Mouse (Mus musculus): Measurements from ENCODE around the gene Olfr986.
"Not testable (repeated sequence)": the region's sequence is repeated elsewhere in the genome, so short reads cannot be mapped to it uniquely, and the experiment has no call there.

The Olfr986 gene

DNA sequence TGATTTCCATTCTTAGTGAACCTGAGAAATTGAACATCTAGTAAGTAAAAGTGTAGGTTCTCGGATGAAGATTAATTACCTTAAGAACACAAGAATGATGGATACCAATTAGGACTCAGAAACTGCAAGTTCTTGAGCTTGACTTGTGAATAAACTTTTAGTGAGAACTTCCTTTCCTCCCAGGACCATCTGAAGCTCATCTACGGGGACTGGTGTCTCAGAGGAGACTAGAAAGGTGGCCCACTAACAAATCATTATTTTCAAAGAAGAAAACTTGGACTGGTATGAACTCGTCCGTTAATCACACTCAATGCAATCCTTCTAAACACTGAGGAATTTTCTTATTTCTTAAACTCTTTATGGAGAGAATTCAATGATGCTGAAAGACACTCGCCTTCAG lies at the start of gene Olfr986:
Gene Olfr986 (plus strand): TSS at position 301 of the 400 bp plus-strand sequence.
- no peak for DNase-seq (ENCODE audit: low read depth, low spot score)

DNA sequence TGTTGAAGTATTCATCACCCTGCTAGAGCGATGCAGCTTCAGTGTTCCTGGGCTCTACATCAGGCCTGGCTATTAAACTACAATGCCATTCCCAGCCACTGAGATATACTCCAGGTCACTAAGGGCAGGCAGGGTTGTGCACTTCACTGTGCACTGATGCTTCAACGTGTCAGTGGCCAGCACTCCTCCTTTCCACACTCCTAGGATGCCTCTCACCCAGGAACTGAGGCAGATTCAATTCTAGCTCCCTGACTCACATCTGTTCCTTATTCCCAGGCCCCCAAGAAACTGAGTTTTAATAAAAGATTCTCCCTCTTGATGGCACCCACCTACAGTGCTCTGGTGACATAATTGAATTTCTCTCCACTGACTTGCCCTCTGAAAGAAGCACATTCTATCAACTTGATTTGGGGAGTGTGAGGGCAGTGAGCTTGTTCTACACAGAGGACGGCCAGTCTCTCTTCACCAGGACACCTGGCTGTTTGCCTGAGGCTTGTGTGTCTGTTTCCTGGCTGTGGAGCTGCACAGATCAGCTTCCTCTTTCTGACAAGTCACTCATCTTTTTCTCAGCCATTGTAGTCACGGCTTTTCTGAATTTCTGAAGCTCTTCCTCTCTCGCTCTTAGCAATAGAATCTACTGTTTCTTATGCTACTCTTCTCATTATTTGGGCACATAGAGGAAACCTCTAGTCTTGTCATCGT lies 43.6 kb upstream of the Olfr986 start:
- no peak for DNase-seq (ENCODE audit: low read depth, low spot score)

DNA sequence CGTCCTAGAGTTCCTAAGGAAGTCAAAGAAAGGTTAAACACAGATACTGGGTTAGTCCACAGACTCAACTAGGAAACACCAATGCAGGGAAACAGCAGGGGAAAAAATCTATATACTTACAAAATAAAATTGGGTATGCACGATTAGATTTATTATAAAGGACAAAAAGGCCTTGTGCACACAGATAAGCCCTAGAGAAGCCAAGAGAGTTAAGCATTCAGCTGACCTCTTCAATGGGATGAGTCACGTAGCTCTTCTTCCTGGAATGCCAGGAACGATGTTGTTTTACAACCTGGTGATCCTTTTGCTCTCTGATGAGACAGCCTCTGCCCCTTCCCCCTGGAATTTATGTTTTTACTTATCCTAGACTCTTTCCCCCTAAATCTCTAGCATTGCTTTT lies 41.2 kb upstream of the Olfr986 start:
- no peak for DNase-seq (ENCODE audit: low read depth, low spot score)

DNA sequence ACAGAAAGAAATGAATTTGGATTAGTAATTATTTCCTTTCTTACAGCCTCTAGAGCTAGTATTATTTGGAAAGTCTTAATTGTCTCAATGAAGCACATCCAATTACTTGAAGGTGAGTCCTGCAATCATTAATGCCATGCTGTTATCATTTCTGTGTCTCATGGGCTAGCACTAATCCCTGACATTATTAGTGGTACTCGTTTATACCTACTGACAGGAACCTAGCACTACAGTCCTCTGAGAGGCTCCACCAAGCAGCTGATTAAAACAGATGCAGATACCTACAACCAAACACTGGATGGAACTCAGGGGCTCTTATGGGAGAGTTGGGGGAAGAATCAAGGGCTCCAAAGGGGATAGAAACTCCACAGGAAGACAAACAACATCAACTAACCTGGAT lies 39.2 kb upstream of the Olfr986 start:
- no peak for DNase-seq (ENCODE audit: low read depth, low spot score)

DNA sequence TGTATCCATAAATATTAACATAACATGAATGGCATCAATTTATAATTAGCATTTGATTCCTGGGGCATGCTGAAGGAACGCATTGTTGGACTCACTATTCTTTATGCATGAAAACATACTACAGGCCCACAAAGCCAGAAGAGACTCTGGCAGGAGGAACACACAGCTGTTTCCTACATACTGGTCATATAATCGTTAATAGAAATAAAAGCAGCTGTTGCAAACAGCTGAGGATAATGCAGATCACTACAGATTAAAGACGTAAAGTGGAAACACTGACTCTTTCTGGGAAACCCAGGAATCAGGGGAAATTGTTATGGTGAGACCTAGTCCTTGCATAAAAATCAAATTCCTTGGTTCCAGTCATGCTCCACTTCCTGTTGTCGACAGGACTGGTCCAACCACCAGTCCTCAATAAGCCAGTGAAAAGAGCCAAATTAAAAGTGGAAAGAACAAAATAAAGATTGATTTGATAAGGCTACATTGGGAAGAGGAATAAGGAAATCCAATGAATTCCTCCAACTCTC lies 25.5 kb upstream of the Olfr986 start:
- DNase-seq (ENCODE audit: low read depth, low spot score) = no peak

DNA sequence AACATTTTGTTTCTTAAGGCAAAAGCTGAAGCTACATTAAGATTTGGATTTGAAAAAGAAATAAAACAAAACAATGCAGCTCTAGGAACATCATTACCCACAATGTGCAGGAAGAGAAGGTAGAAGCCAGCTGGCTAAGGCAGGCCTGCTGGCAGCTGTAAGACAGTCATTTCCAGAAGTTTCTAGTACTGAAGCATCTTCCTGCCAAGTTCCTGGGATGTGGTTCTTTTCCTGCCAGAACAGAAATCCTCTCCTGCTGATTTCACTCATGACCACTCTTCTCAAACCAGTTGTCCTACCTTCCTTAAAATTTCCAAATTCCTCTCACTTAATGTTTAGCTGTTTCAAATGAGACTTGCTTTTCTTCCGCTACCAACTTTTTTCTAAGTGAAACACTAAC lies 14.3 kb upstream of the Olfr986 start:
- no peak for DNase-seq (ENCODE audit: low read depth, low spot score)

DNA sequence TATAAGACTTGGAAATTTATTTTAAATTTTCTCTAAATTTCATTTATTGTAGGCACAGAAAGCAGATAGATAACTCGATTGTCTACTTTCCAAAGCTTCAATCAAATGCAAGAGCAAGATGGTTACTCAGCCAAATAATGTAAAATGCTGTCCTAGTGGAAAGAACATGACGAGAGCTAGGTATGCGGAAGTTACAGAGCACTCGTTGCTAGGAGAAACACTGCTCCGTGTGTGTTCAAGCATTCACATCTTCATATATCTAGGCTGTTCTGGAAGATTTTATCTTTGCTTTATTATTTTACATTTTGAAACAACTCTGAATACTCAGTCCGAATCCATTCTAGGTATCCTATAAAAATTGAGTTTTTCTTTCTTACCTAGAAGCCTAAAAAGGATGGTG lies 3.7 kb upstream of the Olfr986 start:
- no peak for DNase-seq (ENCODE audit: low read depth, low spot score)

DNA sequence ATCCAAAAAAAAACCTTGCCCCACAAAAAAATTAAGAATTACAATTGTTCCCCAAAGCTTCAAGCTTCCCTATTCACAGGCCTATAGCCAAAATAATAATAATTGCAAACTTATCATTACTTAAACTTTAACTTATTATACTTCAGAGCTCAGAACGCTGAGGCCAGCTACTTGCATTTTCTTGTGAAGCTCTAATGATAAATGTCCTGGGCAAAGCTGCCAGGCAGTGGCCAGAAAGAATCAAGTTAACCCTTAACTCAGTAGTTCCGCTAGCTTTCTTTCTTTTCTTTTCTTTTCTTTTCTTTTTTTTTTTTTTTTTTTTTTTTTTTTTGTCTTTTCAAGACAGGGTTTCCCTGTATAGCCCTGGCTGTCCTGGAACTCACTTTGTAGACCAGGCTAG lies 4.4 kb downstream of the Olfr986 start:
- not testable (repeated sequence) for DNase-seq (ENCODE audit: low read depth, low spot score)

DNA sequence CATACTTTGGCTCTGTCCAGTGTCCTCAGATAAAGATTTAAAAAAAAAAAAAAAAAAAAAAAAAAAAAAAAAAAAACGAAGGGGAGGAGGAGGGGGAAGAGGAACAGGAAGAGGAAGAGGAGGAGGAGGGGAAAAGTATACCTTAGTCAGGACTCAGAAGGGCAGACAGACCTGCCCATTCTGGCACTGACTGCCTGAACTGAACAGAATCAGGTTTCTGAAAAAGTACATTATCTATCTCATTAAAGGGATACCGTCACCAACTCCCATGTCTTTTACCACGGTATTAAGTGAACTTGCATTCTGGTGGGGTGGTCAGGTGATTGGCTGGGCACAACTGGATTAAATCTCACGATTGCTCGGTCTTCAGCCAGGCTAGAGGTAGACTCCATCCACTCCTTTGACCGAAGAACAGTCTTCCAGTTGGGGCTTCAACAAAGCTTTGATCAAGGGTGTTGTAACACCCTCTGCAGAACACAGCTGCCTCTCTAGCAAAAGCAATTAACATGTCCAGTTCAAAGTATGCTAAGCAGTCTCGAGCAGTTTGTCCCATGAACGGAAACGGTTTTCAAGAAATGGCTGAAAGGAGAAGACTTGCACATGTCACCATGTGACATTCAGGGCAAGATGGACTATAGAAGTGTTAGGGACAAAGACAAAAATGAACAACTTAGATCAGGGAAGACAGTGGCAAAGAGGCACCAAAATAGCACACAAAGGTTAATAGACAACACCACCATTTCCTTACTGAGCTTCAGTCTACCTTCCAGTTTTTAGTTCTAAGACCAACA lies 10.6 kb downstream of the Olfr986 start:
- no peak for DNase-seq (ENCODE audit: low read depth, low spot score)

DNA sequence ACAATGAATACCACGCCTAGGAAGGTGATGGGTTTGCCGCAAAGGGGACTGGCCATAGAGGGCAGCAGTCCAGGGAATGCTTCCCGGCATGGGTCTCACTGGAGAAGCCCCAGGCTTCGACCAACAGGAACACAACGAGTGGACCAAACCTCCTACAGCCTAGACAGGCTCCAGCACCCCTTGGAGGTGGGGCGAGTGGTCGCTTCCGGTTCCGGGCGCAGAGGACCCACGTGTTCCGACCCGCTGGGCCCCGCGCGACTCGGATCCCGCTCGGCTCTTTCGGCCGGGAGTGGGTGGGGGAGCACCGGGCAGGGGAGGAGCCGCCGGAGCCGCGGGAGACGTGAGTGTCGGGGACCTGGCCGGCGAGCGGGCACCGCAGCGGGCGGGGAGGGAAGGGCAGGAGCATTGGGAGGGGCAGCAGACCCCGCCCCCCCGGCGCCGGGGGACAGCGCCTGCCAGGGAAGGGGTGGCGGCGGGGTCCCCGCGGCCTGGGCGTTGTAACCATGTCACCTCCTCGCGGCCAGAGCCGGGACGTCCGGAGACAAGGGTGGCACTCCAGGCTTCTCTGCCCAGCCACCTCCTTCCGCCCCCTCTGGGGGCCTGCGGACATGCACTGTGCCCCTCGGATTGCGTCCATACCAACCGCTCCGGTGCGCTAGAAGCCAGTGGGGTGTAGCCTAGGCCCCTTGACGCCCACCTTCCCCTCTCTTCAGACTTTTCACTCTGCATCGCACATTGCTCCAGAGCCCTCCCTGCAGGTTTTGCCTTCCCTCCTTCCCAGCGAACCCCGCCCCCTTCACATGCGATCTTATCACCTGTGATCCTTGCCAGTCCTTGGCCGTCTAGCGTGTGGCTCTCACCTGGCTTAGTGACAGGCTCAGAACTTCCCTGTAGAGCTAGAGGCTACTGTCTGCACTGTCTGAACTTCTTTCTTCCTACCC lies 11.6 kb downstream of the Olfr986 start, which contains the start of gene Zfp202:
Gene Zfp202 (plus strand): TSS at position 219 of the 941 bp plus-strand sequence.
- peak; percentile 60 for DNase-seq (ENCODE audit: low read depth, low spot score)

DNA sequence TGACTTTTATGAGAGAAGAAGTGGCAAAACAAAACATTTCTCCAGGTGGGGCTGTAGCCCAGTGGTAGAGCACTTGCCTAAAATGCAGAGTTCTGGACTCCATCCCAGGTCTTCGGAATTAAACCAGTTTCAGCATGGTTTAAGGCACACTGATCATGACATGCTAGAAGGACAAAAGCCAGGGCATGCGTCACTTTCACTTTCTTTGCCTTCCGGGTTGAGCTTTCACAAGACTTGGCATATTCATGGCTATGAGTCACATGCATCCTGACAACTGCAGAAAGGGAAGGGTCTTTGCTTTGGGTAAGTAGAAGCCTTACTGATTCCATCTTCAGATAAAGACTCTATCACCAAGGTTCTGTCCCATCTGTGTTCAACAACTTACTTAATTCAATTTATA lies 15.3 kb downstream of the Olfr986 start:
- DNase-seq (ENCODE audit: low read depth, low spot score) = no peak

DNA sequence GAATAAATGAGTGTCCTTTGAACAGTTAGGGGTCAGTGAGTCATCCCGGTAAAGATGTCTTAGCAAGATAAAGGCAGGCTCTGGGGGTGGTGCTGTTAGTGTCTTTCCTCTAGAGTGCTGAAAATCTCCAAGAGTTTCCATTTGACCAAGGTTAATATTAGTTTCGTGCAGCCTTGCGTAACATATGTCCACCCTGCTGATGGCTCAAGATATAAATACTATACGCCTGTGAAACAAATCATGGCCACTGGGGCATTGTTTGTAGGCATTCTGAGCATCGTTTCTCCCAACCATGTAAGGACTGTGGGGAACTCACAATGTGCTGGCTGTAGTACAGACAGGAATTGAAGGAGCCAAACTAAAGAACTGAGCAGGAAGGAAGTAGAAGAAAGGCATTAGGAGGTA lies 25.8 kb downstream of the Olfr986 start:
- DNase-seq (ENCODE audit: low read depth, low spot score) = no peak

DNA sequence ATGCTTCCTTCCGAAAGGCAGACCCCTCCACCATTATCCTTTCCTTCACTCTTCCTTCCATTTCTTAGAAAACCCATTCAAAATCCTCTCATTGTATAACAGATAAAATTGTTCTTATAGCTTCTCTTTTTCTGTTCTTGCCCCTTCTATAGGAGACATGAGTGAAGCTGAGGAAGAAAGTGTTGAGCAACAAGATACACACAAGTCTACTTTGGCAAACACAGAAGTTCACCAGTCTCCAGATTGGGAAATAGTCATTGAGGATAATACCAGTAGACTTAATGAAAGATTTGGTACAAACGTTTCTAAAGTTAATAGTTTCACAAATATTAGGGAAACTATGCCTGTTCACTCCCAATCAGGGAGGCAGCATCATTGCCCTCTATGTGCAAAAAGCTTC lies 30.0 kb downstream of the Olfr986 start:
- DNase-seq (ENCODE audit: low read depth, low spot score) = no peak

DNA sequence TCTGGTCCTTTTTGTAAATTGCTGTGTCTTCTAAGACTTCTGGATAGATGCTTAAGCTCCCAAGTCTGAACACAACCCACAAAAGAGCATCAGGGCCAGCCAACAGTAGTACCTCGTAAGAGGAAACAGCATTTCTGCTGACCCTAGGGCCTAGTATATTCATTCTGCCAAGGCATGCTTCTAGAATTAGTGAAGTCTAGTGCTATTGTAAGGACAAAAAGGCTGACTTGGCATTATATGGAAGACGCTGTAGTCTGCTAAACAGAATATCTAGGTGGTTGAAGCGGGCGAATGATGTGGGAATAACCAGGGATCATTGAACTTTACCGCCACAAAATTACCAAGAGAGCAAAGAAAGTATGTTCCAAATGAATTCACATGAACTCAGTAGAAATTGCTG lies 33.3 kb downstream of the Olfr986 start:
- DNase-seq (ENCODE audit: low read depth, low spot score) = no peak

DNA sequence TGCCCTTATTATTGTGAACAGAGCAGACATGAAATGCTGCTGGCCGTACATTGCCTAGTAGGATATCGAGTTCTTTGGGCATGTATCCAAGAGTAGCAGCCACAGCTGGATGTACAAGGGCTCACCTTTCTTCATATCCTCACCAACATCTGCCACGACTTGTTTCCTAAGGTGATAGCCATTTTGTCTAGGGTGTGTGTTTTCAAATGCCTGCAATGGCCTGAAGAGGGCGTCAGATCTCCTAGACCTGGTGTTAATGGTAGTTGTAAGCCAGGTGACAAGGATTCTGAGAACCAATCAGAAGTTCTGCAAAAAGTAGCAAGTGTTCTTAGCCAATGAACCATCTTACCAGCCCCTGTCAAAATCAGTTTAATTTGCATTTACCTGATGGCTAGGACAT lies 35.9 kb downstream of the Olfr986 start:
- DNase-seq (ENCODE audit: low read depth, low spot score) = no peak

DNA sequence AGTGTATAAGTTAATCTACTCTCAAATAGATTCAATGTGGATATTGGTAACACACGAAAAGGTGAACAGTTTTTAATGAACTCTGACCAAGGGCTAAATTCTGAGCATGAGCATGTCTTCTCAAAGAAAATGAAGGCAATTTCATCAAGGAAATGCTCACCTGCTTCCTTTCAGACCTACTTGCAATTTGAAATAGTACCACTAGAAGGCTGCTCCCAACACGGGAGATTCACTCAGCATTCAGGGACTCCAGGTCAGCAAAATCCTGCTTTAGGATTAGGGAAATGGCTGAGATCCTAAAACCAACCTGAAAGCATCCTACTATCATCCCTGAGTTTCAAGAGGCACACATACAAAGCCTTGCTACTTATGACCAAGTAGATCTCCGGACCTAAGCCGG lies 43.6 kb downstream of the Olfr986 start:
- DNase-seq (ENCODE audit: low read depth, low spot score) = no peak

DNA sequence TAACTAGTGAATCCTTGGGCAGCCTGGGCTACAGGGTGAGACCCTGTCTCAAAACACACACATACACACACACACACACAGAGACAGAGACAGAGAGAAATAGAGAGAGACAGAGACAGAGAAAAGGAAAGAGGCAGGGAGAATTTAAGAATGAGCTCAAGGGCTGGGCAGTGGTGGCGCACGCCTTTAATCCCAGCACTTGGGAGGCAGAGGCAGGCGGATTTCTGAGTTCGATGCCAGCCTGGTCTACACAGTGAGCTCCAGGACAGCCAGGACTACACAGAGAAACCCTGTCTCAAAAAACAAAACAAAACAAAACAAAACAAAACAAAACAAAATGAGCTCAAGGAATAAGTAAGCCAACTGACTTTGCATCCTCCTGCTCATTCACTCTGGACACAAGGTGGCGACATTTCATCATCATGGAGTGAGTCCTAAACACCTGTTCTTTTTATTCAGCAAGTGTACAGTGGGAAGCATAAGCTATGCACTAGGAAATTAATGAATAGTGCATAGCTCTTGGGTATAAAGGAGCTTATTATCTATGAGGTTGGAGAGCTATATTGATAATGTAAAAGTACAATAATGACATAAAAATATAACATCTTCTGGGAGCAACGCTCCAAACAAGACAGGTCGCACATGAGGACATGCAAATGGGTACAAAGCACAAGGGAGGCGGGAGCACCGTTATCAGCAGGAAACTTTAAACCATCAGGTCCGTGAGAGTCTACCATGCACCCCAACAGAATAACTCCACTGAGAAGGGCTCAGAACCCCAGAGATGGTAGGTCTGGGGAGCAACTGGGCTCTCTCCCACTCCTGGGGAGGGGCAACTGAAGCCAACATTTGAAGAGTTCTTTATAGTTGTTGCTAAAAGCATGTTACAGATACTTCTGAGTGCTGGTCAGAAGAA lies 47.4 kb downstream of the Olfr986 start:
- DNase-seq (ENCODE audit: low read depth, low spot score) = no peak

DNA sequence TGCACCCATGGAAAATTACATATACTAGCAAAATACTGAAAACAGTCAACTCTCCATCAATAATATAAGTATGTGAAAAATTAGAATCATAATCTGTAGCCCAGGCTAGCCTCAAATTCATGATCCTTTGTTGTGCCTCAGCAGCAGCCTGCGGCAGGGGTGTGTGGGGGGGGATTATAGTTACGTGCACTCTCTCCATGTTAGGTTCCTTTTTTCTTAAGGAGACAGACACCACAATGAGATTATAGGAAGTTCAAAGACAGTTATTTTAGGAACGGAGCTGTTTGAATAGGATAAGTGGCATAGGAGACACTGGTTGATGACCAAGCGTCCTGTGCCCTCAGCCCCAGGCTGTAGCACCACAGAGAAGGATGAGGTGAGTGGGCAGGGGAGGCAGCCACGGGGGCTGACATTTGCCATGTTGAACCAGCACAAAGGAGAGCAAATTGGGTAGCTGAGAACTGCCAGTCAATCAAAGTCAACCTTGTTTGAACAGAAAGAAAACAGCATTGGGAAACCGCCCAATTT lies 48.1 kb downstream of the Olfr986 start:
- DNase-seq (ENCODE audit: low read depth, low spot score) = no peak

DNA sequence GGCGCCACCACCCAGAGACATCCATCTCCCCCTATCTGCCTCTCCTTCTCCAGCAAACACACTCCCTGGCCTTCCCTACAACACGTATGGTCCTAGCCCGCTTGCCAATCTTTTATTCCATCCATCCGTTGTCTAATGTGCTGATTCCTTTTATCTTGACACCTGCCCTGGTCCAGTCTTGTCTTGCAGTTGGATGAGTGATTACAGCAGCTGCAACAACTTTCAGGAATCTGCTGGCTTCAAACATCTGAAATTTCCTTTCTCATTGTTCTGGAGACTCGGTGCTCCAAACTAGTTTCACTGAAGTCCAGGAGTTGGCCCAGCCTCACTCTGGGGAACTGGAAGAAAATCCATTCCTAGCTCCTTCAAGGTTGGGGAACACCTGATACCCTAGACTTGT lies 48.8 kb downstream of the Olfr986 start:
- no peak for DNase-seq (ENCODE audit: low read depth, low spot score)

DNA sequence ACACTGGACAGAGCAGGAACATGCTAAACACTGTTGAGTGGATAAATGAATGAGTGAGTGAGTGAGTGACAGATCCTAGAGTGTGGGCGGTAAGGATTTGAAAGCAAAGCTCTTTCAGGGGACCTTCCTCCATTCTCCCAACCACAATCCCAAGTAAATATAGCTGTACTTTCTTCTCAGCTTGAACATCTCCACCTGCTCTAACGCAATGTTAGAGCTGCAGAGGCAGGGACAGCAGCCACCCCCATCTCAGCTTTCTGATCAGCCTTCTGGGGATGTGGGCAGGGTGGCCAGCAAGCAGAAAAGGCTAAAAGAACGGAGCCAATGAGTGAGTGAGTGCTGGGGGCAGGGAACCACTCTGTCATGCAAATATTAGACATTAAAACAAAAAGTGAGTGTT lies 50.3 kb downstream of the Olfr986 start:
- DNase-seq (ENCODE audit: low read depth, low spot score) = no peak

Measured in WW6 (cell line).